Mouse (Mus musculus): Measurements from ENCODE around the gene Creb3l2. TPM values are rescaled to one million over a fixed set of nuclear protein-coding genes. Genes with fewer than 3 reads are reported as not detected.
A peak's percentile ranks its signal among the peaks of the same experiment; 100 is the strongest.
"Not testable (repeated sequence)": the region's sequence is repeated elsewhere in the genome, so short reads cannot be mapped to it uniquely, and the experiment has no call there.

Gene Creb3l2
- 1 to 10 TPM; 5.7 to 6.3 TPM for total RNA-seq (2021)

DNA sequence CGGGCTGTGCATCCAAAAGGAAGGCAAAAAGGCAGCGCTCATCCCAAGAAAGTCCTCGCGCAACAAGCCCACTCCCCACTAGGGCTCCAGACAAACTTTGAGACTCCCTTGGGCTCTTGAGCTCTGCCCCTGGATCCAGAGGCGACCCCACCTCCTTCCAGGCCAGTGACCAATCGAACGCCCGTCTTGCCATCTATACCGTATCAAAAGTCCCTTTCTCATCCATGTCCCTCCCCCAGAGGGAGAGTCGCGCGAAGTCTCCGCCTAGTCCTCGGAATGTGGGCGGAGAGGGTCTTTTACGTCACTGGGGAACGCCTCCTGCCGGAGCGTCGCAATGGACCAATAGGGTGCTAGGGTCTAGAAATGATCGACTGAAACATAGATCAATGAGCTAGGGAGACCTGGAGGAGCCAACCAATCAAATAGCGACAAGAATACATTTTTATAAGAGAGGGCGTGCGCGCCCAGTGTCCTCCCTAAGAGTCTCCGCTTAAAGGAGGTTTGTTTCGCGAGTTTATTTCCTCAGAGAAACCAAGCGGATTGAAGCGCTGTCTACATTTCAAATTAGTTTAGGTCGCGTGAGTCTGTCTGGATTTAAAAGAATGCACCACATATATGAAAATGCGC lies at the start of gene Creb3l2:
Creb3l2 (minus strand) TSS at position 106 of the 627 bp plus-strand sequence.
- DNase-seq: peak; percentile 97
- intact Hi-C loops (cut with DNase I): no loop called here

DNA sequence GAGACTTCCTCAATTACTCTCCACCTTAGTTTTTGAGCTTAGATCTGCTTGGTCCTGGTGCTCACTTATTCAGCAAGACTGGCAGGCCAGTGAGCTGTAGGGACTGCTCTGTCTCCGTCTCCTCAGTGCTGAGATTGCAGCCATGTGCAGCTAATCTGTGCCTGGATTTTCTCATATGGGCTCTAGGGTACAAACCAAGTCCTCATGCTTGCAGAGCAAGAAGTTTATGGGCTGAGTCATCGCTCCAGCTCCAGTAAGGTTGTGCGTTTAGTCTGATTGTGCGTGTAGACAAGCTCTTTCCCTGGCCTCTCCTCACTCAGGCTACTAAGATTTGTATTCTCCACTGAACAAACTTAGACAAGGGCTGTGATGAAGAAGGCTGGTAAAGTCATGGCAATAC lies 44.6 kb upstream of the Creb3l2 start:
- DNase-seq: no peak
- intact Hi-C loops (cut with DNase I): no loop called here

DNA sequence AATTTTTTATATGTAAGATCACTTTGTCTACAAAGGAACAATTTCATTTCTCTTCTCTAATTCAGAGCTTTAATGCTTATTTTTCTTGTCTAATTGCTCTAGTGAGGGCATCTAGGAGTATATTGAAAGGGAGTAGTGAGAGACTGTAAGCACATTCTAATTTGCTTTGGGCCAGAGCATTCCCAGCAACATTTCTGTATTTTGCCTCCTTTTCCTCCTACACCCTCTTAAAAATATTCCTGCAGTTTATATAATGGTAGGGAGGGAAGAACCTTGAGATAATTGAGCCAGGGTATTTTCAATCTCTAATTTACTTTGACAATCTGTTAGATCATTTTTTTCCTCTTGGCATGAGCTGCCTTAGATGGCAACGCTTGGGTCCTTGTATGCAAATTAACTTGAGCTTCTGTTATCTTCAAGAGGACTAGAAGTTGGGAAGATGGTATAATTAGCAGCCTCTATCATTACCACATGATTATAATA lies 42.7 kb upstream of the Creb3l2 start:
- intact Hi-C loops (cut with DNase I): no loop called here
- no peak for DNase-seq

DNA sequence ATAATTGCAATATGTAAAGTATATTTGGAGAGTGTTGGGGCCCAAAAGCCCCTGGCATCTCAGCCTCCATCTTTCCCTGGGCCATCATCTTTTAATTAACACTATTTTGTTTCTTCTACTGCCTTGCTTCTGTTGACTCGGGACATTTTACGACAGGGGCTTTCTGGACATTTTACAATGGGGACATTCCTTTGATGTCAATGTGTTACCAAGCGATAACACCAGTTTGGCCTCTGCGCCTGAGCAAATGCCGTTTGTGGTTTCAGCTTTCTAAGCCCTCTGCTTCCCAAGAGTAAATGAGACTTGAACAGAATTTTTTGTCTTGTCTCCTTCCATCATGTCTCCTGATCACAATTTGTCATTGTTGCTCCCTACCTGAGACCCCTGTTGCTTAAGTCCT lies 41.3 kb upstream of the Creb3l2 start:
- intact Hi-C loops (cut with DNase I): no loop called here
- DNase-seq: no peak

DNA sequence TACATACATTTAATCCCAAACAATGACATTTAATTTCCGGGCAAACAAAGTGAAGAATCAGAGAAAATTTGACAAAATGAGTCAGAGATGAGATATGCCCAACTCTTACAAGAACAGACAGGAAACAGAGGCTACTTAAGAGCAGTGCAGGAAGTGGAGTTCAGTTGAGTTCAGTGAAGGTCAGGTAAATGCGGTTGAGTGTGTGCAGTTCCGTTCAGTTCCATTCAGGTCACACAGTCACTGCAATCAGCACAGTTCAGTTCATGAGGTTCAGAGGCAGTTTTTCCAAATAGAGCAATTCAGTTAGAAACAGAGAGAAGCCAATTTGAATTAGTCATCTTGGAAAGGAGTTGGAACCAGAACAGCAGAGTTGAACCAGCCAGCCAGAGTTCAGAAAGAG lies 39.2 kb upstream of the Creb3l2 start:
- intact Hi-C loops (cut with DNase I): no loop called here
- DNase-seq: no peak

DNA sequence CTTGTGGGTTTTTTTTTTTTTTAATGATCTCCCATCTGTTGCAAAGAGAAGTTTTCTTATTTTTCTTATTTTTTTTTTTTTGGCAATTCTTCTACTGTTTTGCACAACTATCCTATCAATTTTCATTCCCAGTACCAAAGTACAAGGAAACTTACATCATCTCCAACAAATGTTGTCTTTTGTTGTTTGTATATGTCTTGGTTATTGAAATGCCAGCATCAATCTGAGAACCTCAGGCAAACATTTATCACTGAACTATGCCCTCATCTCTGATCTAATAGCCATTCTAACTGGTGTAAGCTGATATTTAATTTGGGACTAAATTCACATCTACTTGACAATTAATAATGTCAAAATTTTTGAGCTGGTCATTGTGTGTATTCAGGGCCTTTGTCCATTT lies 38.1 kb upstream of the Creb3l2 start:
- DNase-seq: no peak
- intact Hi-C loops (cut with DNase I): no loop called here

DNA sequence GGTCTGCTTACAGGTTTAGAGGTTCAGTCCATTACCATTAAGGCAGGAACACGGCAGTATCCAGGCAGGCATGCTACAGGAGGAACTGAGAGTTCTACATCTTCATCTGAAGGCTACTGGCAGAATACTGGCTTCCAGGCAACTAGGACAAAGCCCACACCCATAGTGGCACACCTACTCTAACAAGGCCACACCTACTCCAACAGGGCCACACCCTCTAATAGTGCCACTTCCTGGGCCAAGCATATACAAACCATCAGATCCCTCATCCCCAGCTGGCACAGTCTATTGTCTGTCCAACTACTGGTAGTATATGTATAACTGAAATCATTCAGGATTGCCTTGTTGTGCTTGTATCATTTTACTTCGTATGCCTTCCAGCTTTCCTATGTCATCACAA lies 36.5 kb upstream of the Creb3l2 start:
- DNase-seq: no peak
- intact Hi-C loops (cut with DNase I): no loop called here

DNA sequence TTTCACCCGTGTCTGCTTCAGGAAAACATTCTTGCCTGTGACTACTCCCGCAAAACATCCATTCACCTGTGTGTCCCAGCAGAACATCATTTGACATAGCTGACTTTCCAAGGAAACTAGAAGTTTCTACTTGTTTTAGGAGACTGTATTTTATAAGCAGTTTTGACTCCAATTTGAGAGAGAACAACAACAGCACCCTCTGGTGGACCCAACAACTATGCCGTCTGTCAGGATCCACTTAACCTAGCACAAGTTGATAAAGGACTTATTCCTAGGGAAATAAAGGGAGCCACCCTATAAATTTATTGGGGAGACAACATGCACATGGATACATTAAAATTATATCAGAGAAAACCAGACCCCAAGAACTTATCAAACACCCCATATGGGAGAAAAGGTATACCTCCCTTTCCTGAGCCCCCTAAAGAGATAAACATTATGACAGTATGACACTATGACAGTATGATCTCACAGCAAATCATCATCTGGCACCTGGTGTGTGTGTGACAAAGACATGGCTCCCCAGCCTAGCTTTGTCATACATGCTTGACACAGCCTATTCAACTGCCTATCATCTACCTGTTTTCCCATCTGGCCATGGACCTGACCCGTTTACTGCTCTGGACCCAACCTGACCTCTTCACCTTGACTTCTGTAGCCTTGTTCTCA lies 31.9 kb upstream of the Creb3l2 start:
- intact Hi-C loops (cut with DNase I): no loop called here
- DNase-seq: peak; percentile 6

DNA sequence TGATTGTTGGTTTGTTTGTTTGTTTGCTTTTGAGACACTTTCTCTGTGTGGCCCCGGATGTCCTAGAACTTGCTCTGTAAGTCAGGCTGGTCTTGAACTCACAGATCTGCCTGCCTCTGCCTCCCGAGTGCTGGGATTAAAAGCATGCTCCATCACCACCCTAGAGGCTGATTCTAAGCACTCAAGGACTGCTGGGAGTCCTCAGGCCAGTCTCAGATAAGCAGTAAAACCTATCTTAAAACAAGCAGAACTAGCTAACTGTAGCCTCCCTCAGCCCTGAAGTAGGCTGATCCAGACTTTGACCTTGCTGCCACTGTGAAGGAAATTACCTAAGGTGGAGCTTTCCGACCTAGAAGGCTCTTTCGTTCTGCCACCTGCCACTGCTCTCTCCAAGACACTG lies 28.3 kb upstream of the Creb3l2 start:
- DNase-seq: no peak
- intact Hi-C loops (cut with DNase I): no loop called here

DNA sequence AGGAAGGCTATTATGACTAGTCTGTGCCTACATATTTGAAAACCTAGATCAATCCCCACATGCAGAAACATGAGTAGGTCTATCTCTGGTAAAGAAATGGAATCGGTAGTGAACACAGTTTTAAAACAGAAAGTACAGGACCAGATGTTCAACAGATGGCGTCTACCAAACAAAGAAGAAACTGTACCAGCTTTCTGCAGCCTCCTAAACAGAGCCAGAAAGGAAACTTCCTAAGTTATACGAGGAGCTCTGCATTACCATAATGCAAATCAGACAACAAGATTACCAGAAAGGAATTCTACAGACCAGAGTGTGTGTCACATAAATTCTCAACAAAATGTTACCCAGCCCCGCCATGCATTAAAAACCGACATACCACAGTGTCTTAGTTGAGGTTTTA lies 23.9 kb upstream of the Creb3l2 start:
- no peak for DNase-seq
- intact Hi-C loops (cut with DNase I): no loop called here

DNA sequence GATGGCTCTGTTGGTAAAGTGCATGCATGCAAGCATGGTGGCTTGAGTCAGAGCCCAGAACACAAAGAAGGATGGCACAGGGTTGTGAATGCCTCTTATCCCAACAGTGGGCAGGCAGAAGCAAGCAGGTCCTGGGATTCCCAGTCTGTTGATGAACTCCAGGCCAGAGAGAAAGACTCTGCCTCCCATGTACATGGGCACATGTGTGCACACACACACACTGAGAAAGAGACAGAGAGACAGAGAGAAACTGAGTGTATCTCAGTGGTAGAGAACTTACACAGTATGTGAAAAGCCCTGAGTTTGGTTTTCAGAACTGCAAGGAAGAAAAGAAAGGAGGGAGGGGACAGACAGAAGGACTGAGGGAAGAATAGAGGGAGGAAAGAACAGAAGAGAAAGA lies 23.4 kb upstream of the Creb3l2 start:
- intact Hi-C loops (cut with DNase I): no loop called here

DNA sequence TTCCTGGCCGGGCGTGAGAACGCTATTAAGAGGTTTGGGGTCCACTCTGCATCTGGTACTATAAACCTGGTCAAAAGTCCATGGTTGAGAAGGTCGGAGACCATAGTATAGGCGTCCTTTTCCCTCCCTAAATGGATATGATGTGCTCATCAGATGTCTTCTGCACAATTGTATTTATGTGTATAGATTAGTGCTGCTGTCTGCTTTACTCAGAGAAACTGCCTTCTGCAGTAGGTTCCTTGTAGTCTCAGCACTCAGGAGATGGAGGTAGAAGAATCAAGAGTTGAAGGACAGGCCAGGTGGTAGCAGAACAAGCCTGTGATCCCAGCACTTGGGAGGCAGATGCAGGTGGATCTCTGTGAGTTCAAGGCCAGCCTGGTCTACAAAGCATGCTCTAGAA lies 22.6 kb upstream of the Creb3l2 start:
- DNase-seq: no peak
- intact Hi-C loops (cut with DNase I): loop anchor here (5.0 kb wide), 1 partner anchor 603 kb away; no protein-coding TSS in a partner anchor

More for the DNA sequence above, 23.4 kb upstream of the Creb3l2 start:
- no peak for DNase-seq

DNA sequence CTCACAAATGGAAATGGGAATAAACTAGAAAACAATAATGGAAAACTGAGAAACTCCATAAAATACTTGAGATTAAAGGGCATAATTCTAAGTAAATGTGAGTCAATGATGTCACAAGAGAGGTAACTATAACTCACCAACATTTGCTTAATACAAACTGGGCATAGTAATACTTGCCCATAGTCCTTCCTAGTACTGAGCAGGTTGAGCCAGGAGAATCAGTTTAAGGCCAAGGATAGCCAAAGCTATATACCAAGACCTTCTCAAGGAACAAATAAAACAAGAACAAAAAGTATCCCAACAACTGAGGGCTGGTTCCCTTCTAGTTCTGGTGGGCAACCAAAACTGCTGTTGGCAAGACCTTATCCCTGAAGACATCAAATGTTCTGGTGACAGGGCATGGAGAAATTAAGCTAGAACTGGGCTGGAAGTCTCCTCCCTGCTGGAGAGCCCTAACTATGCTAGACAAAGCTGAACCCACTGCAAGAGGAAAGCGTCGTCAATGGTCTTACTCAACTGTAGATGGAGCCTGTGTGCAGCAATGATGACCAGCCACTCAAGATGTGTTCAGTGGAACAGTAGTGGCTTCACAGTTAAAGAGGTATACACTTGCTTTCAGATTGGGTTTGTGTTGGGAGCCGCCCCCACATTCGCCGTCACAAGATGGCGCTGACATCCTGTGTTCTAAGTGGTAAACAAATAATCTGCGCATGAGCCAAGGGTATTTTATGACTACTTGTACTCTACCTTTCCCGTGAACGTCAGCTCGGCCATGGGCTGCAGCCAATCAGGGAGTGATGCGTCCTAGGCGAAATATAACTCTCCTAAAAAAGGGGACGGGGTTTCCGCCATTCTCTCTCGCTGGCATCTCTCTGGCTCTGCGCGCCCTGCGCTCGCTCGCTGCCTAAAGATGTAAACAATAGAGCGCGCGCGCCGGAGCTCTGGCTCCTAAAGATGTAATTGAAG lies 21.9 kb upstream of the Creb3l2 start:
- DNase-seq: peak; percentile 51
- intact Hi-C loops (cut with DNase I): loop anchor here (5.0 kb wide), 1 partner anchor 604 kb away; no protein-coding TSS in a partner anchor

DNA sequence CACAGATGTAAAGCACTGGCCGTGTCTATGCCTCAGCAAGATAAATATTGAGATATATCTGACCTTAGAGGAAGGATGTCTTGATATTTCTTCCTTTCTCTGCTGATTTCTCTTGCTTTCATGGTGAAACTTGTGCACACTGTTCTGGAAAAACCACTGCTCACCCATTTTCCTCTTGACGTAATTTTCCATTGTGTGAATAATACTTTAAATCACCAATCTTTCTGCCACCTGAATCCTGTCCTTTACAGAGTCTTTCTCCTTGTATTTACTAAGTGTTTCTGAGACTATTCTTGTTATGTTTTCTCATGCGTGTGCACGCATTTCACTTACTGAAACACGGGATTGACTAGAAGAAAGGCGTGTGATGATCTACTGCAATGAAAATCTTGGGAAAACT lies 18.7 kb upstream of the Creb3l2 start:
- intact Hi-C loops (cut with DNase I): loop anchor here (5.0 kb wide), 1 partner anchor 607 kb away; no protein-coding TSS in a partner anchor
- DNase-seq: no peak

DNA sequence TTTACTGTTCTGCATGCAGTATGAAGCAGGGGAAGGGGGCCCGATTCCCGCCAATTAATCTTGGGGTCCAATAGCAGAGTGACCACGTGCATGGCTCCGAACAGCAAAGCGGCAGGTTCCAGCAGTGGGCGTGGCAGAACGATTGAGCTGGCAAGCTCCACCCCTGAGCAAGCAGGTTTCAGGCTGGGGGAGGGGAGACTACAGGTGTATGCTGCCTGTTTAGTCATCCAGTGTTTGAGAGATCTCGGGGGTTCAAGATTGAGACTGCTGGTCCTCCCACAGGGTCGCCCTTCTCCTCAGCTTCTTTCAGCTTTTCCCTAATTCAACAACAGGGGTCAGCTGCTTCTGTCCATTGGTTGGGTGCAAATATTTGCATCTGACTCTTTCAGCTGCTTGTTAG lies 17.7 kb upstream of the Creb3l2 start:
- intact Hi-C loops (cut with DNase I): loop anchor here (5.0 kb wide), 1 partner anchor 608 kb away; no protein-coding TSS in a partner anchor
- not testable (repeated sequence) for DNase-seq

DNA sequence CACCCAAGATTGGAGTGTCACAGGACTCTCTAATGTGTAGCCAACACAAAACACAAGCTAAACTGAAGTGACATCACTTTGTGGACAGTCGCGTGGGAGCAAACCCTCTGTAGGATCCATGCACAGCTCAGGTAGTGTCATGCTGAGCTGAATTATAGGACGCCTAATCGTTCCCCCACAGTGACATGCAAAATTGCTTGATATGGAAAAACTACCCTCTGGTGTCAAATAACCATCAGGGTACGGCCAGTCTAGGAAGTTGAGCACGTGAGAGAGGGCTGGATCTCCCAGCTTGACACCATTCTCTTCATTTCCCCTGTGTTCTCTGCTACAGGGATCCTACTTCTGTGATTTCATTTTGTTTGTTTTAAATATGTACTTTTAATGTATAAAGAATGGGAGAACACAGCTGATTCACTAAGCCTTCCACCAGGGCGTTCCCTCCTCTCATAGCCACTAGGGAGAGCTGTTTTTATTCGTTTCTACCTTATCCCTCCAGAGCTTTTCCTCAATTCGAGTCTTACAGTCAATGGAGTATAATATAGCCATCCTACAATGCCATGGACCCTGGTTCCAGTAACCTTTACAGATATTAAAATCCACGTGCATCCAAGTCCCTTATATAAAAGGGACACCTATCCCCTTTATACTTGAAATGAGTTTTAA lies 16.2 kb upstream of the Creb3l2 start:
- no peak for DNase-seq
- intact Hi-C loops (cut with DNase I): no loop called here

DNA sequence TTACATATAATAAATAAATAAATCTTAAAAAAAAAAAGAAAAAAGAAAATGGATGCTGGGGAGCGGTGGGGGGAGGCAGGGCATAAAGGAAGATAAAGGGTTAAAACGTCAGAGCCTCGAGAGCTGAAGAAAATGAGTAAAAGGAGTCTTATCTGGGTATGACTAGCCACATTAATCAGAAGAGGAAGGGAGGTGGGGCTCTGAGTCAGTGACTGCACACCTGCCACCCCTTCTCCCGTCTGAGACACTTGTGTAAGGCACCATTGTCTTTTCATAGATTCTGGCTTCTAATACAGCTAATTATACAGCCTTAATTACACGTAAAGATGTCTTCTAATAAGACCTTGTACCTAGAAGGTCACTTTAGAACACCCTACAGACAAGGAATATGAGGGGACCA lies 13.6 kb upstream of the Creb3l2 start:
- no peak for DNase-seq
- intact Hi-C loops (cut with DNase I): no loop called here

DNA sequence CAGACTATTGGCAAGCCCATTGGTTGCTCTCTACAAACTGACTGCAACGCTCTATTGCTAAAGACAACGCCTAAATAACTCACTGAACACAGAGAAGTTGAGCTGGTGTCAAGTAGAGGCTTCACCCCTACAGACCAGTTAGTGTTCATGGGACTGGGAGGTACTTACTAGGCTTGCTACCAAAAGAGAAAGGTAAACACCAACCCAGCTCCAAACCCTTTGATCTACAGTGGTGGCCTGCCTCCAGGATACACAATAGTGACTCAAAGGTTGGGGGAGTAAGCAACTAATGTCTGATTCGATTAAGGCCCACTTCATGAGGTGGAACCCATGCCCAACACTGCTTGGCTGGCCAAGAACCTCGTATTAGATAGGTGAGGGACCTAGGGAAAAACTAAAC lies 11.1 kb upstream of the Creb3l2 start:
- DNase-seq: no peak
- intact Hi-C loops (cut with DNase I): no loop called here

DNA sequence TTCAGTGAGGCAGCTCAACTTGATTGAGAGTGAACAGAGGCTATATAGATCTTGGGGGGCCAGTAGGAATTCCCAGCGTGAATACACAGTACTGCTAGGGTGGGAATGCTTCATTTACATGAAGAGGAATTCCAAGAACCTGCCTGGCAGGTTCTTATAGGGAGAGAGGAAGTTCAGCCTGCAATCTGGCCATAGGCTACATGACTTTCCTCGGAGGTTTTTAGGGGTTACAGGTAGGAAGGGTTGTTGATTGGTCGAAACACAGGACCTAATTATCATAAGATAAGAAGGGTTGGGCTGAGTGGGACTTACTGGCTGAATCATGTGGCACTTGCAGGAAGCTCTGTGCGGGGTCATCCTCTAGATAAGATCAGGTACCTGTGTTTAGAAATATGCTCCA lies 9.7 kb upstream of the Creb3l2 start:
- intact Hi-C loops (cut with DNase I): no loop called here

DNA sequence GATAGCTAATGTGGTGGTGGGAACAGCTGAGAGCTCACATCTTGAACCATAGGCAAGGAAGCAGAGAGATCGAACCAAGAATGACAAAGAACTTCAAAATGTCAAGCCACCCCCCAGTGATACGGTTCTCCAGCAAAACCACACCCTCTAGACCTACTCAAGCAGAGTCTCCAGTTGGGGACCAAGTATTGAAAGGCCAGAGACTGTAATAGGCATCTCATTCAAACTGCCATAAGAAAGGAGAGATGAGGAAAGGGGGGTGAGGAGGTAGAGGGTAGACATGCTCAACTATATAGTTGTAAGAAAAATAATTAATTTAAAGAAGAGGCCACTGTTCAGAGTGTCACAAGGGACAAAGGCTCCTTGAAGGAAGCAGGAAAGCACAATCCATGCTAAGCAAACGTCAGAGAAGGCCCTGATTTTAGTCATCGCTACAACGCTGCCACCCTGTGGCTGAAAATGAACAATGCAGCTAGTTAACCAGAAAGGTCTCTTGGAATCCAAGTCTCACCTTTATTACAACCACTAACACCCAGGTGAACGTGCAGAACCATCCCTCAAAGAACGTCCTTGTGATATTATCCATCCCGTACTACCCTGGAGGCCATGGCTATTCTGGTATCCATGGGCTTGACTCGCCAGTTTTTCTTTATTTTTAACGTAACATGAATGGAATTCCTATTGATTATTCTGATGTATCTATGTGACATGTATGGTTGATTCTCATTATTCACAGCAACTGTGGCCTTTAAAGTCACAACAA lies 5.9 kb upstream of the Creb3l2 start:
- intact Hi-C loops (cut with DNase I): loop anchor here (1.0 to 5.0 kb wide), 2 partner anchors 94 to 396 kb away; no protein-coding TSS in a partner anchor
- peak; percentile 69 for DNase-seq

More for the DNA sequence above, 9.7 kb upstream of the Creb3l2 start:
- no peak for DNase-seq
